Mouse (Mus musculus) hindbrain, embryonic 16.5 days (tissue): ENCODE measurements at regions not wholly inside any gene's neighbourhood (a gene's known extent, or its start where the extent isn't known, plus 50 kb on each side); places are given as distances from the start of the nearest gene placed in this dataset.

Experiments
- ATAC-seq: fragments of 200-750 bp; cut with Nextera tagmentation; 2 replicates; pipeline ENCODE4 v1.8.0; 2017; ENCODE audit warnings: moderate TSS enrichment, moderate library complexity
- H3K27ac ChIP-seq: fragments of 300-500 bp; sonication (generic); 2 replicates; pipeline ENCODE4 v1.5.1; 2014; ENCODE audit warnings: low read depth, mild to moderate bottlenecking, control low read depth, low read length, moderate library complexity
- H3K27me3 ChIP-seq: fragments of 300-500 bp; sonication (generic); replicated peaks from 2 replicates; pipeline ENCODE4 v1.6.1; 2014; ENCODE audit warnings: low read length; ENCODE audit not compliant: control insufficient read depth, insufficient read depth
- H3K36me3 ChIP-seq: fragments of 300-500 bp; sonication (generic); 2 replicates; pipeline ENCODE4 v1.6.1; 2014; ENCODE audit warnings: mild to moderate bottlenecking, low read length, moderate library complexity, mixed read lengths; ENCODE audit not compliant: control insufficient read depth, insufficient read depth
- H3K4me1 ChIP-seq: fragments of 300-500 bp; sonication (generic); 2 replicates; pipeline ENCODE4 v1.6.1; 2014; ENCODE audit warnings: low read depth, low read length; ENCODE audit not compliant: control insufficient read depth, insufficient read depth
- H3K4me2 ChIP-seq: fragments of 300-500 bp; sonication (generic); 2 replicates; pipeline ENCODE4 v1.6.1; 2014; ENCODE audit warnings: mild to moderate bottlenecking, low read length, control low read depth, moderate library complexity
- H3K4me3 ChIP-seq: fragments of 300-500 bp; sonication (generic); 2 replicates; pipeline ENCODE4 v1.5.1; 2014; ENCODE audit warnings: mild to moderate bottlenecking, low read length, control low read depth, moderate library complexity
- H3K9ac ChIP-seq: fragments of 300-500 bp; sonication (generic); 2 replicates; pipeline ENCODE4 v1.6.1; 2014; ENCODE audit warnings: low read depth, mild to moderate bottlenecking, control low read depth, low read length, moderate library complexity
- H3K9me3 ChIP-seq: fragments of 300-500 bp; sonication (generic); 2 replicates; pipeline ENCODE4 v1.6.1; 2014; ENCODE audit warnings: mild to moderate bottlenecking, low read length, moderate library complexity; ENCODE audit not compliant: control insufficient read depth
- WGBS: fragments of 180-500 bp; shearing (Covaris S2); extraction: QIAGEN DNeasy Blood & Tissue Kit; methylation state at CpG from one replicate; pipeline ENCODE4 v1.1.7; 2014; 5-methylcytosine and 5-hydroxymethylcytosine counted together

- Histone ChIP-seq H3K27ac (no peak overlapping the region), H3K9me3 (no peaks in the 10 kb centered on the region), H3K4me3 (no peak overlapping the region), H3K4me1 (no peaks in the 10 kb centered on the region), H3K27me3 (no peaks in the 10 kb centered on the region), H3K9ac (no peak overlapping the region), H3K36me3 (no peaks in the 10 kb centered on the region), H3K4me2 (no peak overlapping the region)
- WGBS: 31% methylated on average over 6 of the region's 6 CpGs
- peak; percentile 40; the same call in 1 of the 2 replicates for ATAC-seq
Measured at GRCm38 (mm10) chr9:46555156-46555555, 235.4 kb upstream of the 4931429L15Rik start.

- no peak overlapping the region for H3K4me3 ChIP-seq
- no peak overlapping the region for H3K27ac ChIP-seq
- H3K4me1 ChIP-seq: no peaks in the 10 kb centered on the region
- no peak for ATAC-seq
- H3K9ac ChIP-seq: no peak overlapping the region
- WGBS: 58% methylated on average over 6 of the region's 6 CpGs
- no peaks in the 10 kb centered on the region for H3K9me3 ChIP-seq
- H3K4me2 ChIP-seq: no peak overlapping the region
- no peaks in the 10 kb centered on the region for H3K36me3 ChIP-seq
- no peaks in the 10 kb centered on the region for H3K27me3 ChIP-seq
Measured at GRCm38 (mm10) chr9:46554586-46555152, 234.9 kb upstream of the 4931429L15Rik start.

GRCm38 (mm10) chr9:46549416-46549815 is 229.6 kb upstream of the 4931429L15Rik start:
- Histone ChIP-seq H3K4me2 (no peak overlapping the region), H3K4me1 (no peaks in the 10 kb centered on the region), H3K36me3 (no peaks in the 10 kb centered on the region), H3K9ac (no peak overlapping the region), H3K27me3 (no peaks in the 10 kb centered on the region), H3K27ac (no peak overlapping the region), H3K9me3 (no peaks in the 10 kb centered on the region), H3K4me3 (no peak overlapping the region)
- WGBS: 82% methylated on average over 4 of the region's 4 CpGs
- ATAC-seq: no peak

GRCm38 (mm10) chr9:46544326-46544725 is 224.5 kb upstream of the 4931429L15Rik start:
- Histone ChIP-seq H3K4me3 (no peak overlapping the region), H3K4me1 (no peaks in the 10 kb centered on the region), H3K9me3 (no peaks in the 10 kb centered on the region), H3K4me2 (no peak overlapping the region), H3K27me3 (no peaks in the 10 kb centered on the region), H3K9ac (no peak overlapping the region), H3K36me3 (no peaks in the 10 kb centered on the region), H3K27ac (no peak overlapping the region)
- no peak for ATAC-seq
- WGBS: 93% methylated on average over 3 of the region's 3 CpGs

- no peaks in the 10 kb centered on the region for H3K27me3 ChIP-seq
- no peak overlapping the region for H3K4me2 ChIP-seq
- ATAC-seq: no peak
- no peak overlapping the region for H3K9ac ChIP-seq
- no peak overlapping the region for H3K4me3 ChIP-seq
- 53% methylated on average over 2 of the region's 2 CpGs for WGBS
- H3K27ac ChIP-seq: no peak overlapping the region
- H3K36me3 ChIP-seq: no peaks in the 10 kb centered on the region
- H3K9me3 ChIP-seq: no peaks in the 10 kb centered on the region
- no peaks in the 10 kb centered on the region for H3K4me1 ChIP-seq
Measured at GRCm38 (mm10) chr9:46541001-46541400, 221.2 kb upstream of the 4931429L15Rik start.

- Histone ChIP-seq H3K27me3 (no peaks in the 10 kb centered on the region), H3K4me2 (no peak overlapping the region), H3K4me3 (no peak overlapping the region), H3K4me1 (no peaks in the 10 kb centered on the region), H3K27ac (no peak overlapping the region), H3K36me3 (no peaks in the 10 kb centered on the region), H3K9me3 (no peaks in the 10 kb centered on the region), H3K9ac (no peak overlapping the region)
- no peak for ATAC-seq
- 70% methylated on average over 4 of the region's 4 CpGs for WGBS
Measured at GRCm38 (mm10) chr9:46538616-46539015, 218.8 kb upstream of the 4931429L15Rik start.

GRCm38 (mm10) chr9:46516401-46517130 is 196.8 kb upstream of the 4931429L15Rik start:
- Histone ChIP-seq H3K4me3 (no peak overlapping the region), H3K36me3 (no peaks in the 10 kb centered on the region), H3K9me3 (peaks cover 2% of the 10 kb centered on the region; the same call in 1 of the 2 replicates), H3K4me1 (no peaks in the 10 kb centered on the region), H3K27ac (no peak overlapping the region), H3K27me3 (no peaks in the 10 kb centered on the region), H3K4me2 (no peak overlapping the region), H3K9ac (no peak overlapping the region)
- no peak for ATAC-seq
- 75% methylated on average over 20 of the region's 20 CpGs for WGBS

GRCm38 (mm10) chr9:46512276-46513051 is 192.7 kb upstream of the 4931429L15Rik start:
- H3K36me3 ChIP-seq: no peaks in the 10 kb centered on the region
- no peak overlapping the region for H3K4me2 ChIP-seq
- H3K9ac ChIP-seq: no peak overlapping the region
- no peaks in the 10 kb centered on the region for H3K27me3 ChIP-seq
- no peak overlapping the region for H3K4me3 ChIP-seq
- H3K4me1 ChIP-seq: no peaks in the 10 kb centered on the region; the same call in 1 of the 2 replicates
- 79% methylated on average over 6 of the region's 6 CpGs for WGBS
- ATAC-seq: no peak
- no peaks in the 10 kb centered on the region; the same call in 1 of the 2 replicates for H3K9me3 ChIP-seq
- H3K27ac ChIP-seq: no peak overlapping the region

- Histone ChIP-seq H3K4me3 (no peak overlapping the region), H3K4me2 (no peak overlapping the region), H3K9me3 (no peaks in the 10 kb centered on the region; the same call in 1 of the 2 replicates), H3K36me3 (no peaks in the 10 kb centered on the region), H3K4me1 (no peaks in the 10 kb centered on the region; the same call in 1 of the 2 replicates), H3K9ac (no peak overlapping the region), H3K27me3 (no peaks in the 10 kb centered on the region), H3K27ac (no peak overlapping the region)
- WGBS: 50% methylated on average over 6 of the region's 6 CpGs
- 0 out of 2 replicates have a peak, but pooled peaks have one; percentile 27 for ATAC-seq
Measured at GRCm38 (mm10) chr9:46511307-46511706, 191.5 kb upstream of the 4931429L15Rik start.
